Mouse (Mus musculus) bone marrow macrophage, adult 2 months (primary cell): Measurements from ENCODE around the gene Scgb1a1. TPM values are rescaled to one million over a fixed set of nuclear protein-coding genes. Genes with fewer than 3 reads are reported as not detected.
"Not testable (repeated sequence)": the region's sequence is repeated elsewhere in the genome, so short reads cannot be mapped to it uniquely, and the experiment has no call there.

ENCODE experiments used
- H3K27ac ChIP-seq: 2 replicates; pipeline ENCODE4 v1.5.1; 2012; ENCODE audit warnings: low read depth, low read length; ENCODE audit not compliant: insufficient read depth
- H3K4me1 ChIP-seq: 2 replicates; pipeline ENCODE4 v1.6.1; 2012; ENCODE audit warnings: low read length; ENCODE audit not compliant: control insufficient read depth, insufficient read depth
- H3K4me3 ChIP-seq: 2 replicates; pipeline ENCODE4 v1.5.1; 2012; ENCODE audit warnings: mild to moderate bottlenecking, low read length, moderate library complexity; ENCODE audit not compliant: insufficient read depth
- CTCF ChIP-seq: IDR thresholded peaks from 2 replicates; pipeline ENCODE4 v1.5.1; 2012; ENCODE audit warnings: low read depth, mild to moderate bottlenecking, low read length, moderate library complexity
- POLR2A ChIP-seq: IDR thresholded peaks from 2 replicates; pipeline ENCODE4 v1.6.1; 2012; ENCODE audit warnings: mild to moderate bottlenecking, low read depth, low read length, borderline replicate concordance
- polyA plus RNA-seq: library from polyadenylated mRNA; stranded (reverse); fragments of >200 nt; gene quantifications from 2 replicates; pipeline ENCODE4 v1.2.4, GENCODE M21; 2012; ENCODE audit not compliant: missing spikeins, insufficient read depth, insufficient read length

Scgb1a1 gene
- polyA plus RNA-seq, result not detected in 2 replicates

- TF ChIP-seq CTCF, result no peak
- Histone ChIP-seq H3K4me3 (no peak within 1 kb of the TSS), H3K27ac (no peak within 1 kb of the TSS), H3K4me1 (peaks cover 9% of the 10 kb centered on the region)
These were observed at the start of gene Scgb1a1 for GRCm38 (mm10) chr19:9087821-9088220. Gene Scgb1a1, minus strand, starts transcription at chr19:9087958.

DNA sequence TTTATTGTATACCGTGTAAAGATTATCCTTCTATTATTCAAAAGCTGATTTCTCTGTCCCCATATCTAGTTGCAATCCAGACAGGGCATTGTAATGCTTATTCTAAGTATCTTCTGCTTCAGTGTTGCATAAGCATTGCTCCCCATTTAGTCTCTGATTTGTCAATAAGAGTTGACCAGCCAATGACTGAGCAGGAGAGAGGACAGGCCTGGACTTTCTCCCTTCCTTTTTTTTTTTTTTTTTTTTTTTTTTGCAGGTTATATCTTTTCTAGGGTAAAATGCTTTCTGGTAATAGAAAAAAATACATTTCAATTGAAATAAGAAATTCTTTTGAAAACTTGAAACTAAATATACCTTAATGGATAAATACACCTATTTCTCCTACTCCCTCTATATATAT, 49.4 kb upstream of the Scgb1a1 start:
- TF ChIP-seq POLR2A, result no peak
- TF ChIP-seq CTCF, result no peak
- no peak overlapping the region for H3K27ac ChIP-seq
- no peak overlapping the region for H3K4me3 ChIP-seq
- peaks cover 10% of the 10 kb centered on the region for H3K4me1 ChIP-seq

GRCm38 (mm10) chr19:9135512-9136331, 48.0 kb upstream of the Scgb1a1 start, which contains the start of gene Asrgl1:
Gene Asrgl1, minus strand, starts transcription at chr19:9135636.
- H3K4me3 ChIP-seq, result peak within 1 kb of the TSS; percentile 89
- peaks cover 10% of the 10 kb centered on the region for H3K4me1 ChIP-seq
- peak within 1 kb of the TSS; percentile 12; the same call in 1 of the 2 replicates for H3K27ac ChIP-seq
- TF ChIP-seq CTCF (no peak), POLR2A (no peak)

- Histone ChIP-seq H3K27ac (peak overlapping the region; percentile 12; the same call in 1 of the 2 replicates), H3K4me1 (peaks cover 12% of the 10 kb centered on the region), H3K4me3 (peak overlapping the region; percentile 89)
- no peak for TF ChIP-seq POLR2A
- no peak for TF ChIP-seq CTCF
These were observed 47.2 kb upstream of the Scgb1a1 start for GRCm38 (mm10) chr19:9134746-9135511.

DNA sequence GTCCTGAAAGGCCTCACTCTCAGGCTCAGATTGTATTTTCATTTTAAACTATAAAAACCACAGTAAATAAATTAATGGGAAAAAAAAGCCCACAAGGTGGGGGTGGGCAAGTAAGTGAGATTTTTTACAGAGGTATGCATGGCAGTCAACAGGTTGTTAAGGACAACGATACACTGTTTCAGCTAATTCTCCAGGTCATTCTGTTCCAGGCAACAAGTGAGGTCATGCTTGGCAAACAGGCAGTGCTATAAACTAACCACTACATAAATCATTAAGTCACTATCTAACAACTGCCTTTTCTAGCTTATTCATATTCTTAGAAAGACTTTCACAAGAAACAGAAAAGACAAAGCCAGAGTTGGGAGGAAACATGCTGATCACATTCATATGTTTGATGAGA, 42.2 kb upstream of the Scgb1a1 start:
- H3K27ac ChIP-seq, result no peak overlapping the region
- TF ChIP-seq CTCF, result no peak
- no peak for TF ChIP-seq POLR2A

GRCm38 (mm10) chr19:9128499-9129194, 40.9 kb upstream of the Scgb1a1 start:
- TF ChIP-seq POLR2A, result no peak
- 0 out of 2 replicates have a peak, but pooled peaks cover 2% of the 10 kb centered on the region for H3K4me1 ChIP-seq
- H3K4me3 ChIP-seq, result no peak overlapping the region
- no peak overlapping the region for H3K27ac ChIP-seq

More for the DNA sequence above, 42.2 kb upstream of the Scgb1a1 start:
- Histone ChIP-seq H3K4me3 (no peak overlapping the region), H3K4me1 (0 out of 2 replicates have a peak, but pooled peaks cover 4% of the 10 kb centered on the region)

DNA sequence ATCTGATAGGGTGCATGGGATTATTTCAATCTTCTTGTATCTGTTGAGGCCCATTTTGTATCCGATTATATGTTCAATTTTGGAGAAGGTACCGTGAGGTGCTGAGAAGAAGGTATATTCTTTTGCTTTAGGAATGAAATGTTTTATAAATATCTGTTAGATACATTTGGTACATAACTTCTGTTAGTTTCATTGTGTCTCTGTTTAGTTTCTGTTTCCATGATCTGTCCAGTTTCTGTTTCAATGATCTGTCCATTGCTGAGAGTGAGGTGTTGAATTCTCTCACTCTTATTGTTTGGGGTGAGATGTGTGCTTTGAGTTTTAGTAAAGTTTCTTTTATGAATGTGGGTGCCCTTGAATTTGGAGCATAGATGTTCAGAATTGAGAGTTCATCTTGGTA, 36.2 kb upstream of the Scgb1a1 start:
- not testable (repeated sequence) for H3K4me1 ChIP-seq, H3K27ac ChIP-seq, H3K4me3 ChIP-seq

DNA sequence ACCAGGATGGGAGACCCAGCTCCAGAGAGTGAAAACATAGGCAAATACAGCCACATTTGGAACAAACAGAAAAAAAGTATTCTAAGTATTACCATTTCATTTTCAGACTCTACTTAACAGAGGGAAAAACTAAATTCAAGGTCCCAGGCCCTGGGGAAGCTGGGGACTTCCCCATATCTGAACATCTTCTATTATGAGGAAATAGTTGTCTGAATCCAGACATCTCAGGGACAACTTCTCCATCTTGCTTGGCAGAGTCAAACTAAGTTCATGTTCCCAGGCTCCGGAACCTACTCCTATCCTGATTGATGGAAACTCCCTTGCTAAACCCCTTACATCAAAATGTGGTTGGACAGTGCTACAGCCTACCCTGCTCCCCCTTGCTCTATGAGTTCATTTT, 34.6 kb upstream of the Scgb1a1 start:
- TF ChIP-seq CTCF, result no peak
- TF ChIP-seq POLR2A, result no peak

GRCm38 (mm10) chr19:9119655-9120425, 32.1 kb upstream of the Scgb1a1 start:
- TF ChIP-seq CTCF (no peak), POLR2A (no peak)
- no peak overlapping the region for H3K27ac ChIP-seq
- peaks cover 7% of the 10 kb centered on the region for H3K4me1 ChIP-seq
- no peak overlapping the region for H3K4me3 ChIP-seq

More for the DNA sequence above, 34.6 kb upstream of the Scgb1a1 start:
- no peak overlapping the region for H3K27ac ChIP-seq
- H3K4me3 ChIP-seq, result no peak overlapping the region
- peaks cover 7% of the 10 kb centered on the region for H3K4me1 ChIP-seq
